Mouse (Mus musculus): ENCODE results near the gene Glyat. TPM values are rescaled to one million over a fixed set of nuclear protein-coding genes. Genes with fewer than 3 reads are reported as not detected.
"Not testable (repeated sequence)": the region's sequence is repeated elsewhere in the genome, so short reads cannot be mapped to it uniquely, and the experiment has no call there.

The Glyat gene
- total RNA-seq (2021) = under 1 TPM in 1 of 2 experiments, not detected in 1; 0.86 TPM
- not detected in 2 replicates for polyA plus RNA-seq (2012; rRNA removed)
- long read RNA-seq = 0 reads

- DNase-seq = no peak
Measured at GRCm38 (mm10) chr19:12633176-12633575, at the start of gene Glyat. TSS of gene Glyat (plus strand) at chr19:12633308.

- peak; percentile 37 for DNase-seq
Measured at GRCm38 (mm10) chr19:12585310-12585709, 47.8 kb upstream of the Glyat start.

GRCm38 (mm10) chr19:12591908-12592307, 41.2 kb upstream of the Glyat start:
- DNase-seq = peak; percentile 69

GRCm38 (mm10) chr19:12595135-12595529, 38.0 kb upstream of the Glyat start:
- DNase-seq = no peak

- peak; percentile 73 for DNase-seq
Measured at GRCm38 (mm10) chr19:12595530-12596289, 37.4 kb upstream of the Glyat start.

- DNase-seq = no peak
Measured at GRCm38 (mm10) chr19:12596290-12597072, 36.6 kb upstream of the Glyat start.

- no peak for DNase-seq
Measured at GRCm38 (mm10) chr19:12597073-12597405, 36.1 kb upstream of the Glyat start.

GRCm38 (mm10) chr19:12598674-12599073, 34.4 kb upstream of the Glyat start:
- no peak for DNase-seq

- no peak for DNase-seq
Measured at GRCm38 (mm10) chr19:12599674-12600073, 33.4 kb upstream of the Glyat start, which contains the start of gene Gm4952. TSS of gene Gm4952 (plus strand) at chr19:12599974.

- DNase-seq = no peak
Measured at GRCm38 (mm10) chr19:12600684-12601480, 32.2 kb upstream of the Glyat start.

- no peak for DNase-seq
Measured at GRCm38 (mm10) chr19:12608336-12608735, 24.8 kb upstream of the Glyat start.

- no peak for DNase-seq
Measured at GRCm38 (mm10) chr19:12613646-12614045, 19.5 kb upstream of the Glyat start.

GRCm38 (mm10) chr19:12634259-12634658, 1.2 kb downstream of the Glyat start:
- DNase-seq = no peak

- DNase-seq = no peak
Measured at GRCm38 (mm10) chr19:12634963-12635362, 1.9 kb downstream of the Glyat start.

- no peak for DNase-seq
Measured at GRCm38 (mm10) chr19:12636863-12637262, 3.8 kb downstream of the Glyat start.

GRCm38 (mm10) chr19:12638049-12638448, 4.9 kb downstream of the Glyat start:
- DNase-seq = no peak

- DNase-seq = no peak
Measured at GRCm38 (mm10) chr19:12649511-12649910, 16.4 kb downstream of the Glyat start.

- no peak for DNase-seq
Measured at GRCm38 (mm10) chr19:12666156-12666555, 33.0 kb downstream of the Glyat start.

GRCm38 (mm10) chr19:12668601-12669000, 35.5 kb downstream of the Glyat start:
- not testable (repeated sequence) for DNase-seq

- no peak for DNase-seq
Measured at GRCm38 (mm10) chr19:12670139-12670538, 37.0 kb downstream of the Glyat start, which contains the start of gene Olfr1442. TSS of gene Olfr1442 (plus strand) at chr19:12670439.

GRCm38 (mm10) chr19:12671051-12671450, 37.9 kb downstream of the Glyat start:
- DNase-seq = no peak

GRCm38 (mm10) chr19:12677812-12678211, 44.7 kb downstream of the Glyat start, which contains the start of gene Olfr1443:
TSS of gene Olfr1443 (plus strand) at chr19:12678112.
- DNase-seq = no peak

Data from adrenal gland, adult 2 months (tissue).